Mouse (Mus musculus): ENCODE measurements around the gene Zfp646.

- no peak for TF ChIP-seq CTCF (IDR thresholded peaks at IDR 0.05; ENCODE audit: low read depth, low read length)
- TF ChIP-seq GATA1 (IDR thresholded peaks at IDR 0.05; ENCODE audit: borderline replicate concordance, low read length) = no peak
- TF ChIP-seq TAL1 (conservative IDR thresholded peaks at IDR 0.05; ENCODE audit: low read depth, low read length) = no peak
- no peak for TF ChIP-seq POLR2AphosphoS5 (IDR thresholded peaks at IDR 0.05; ENCODE audit: insufficient replicate concordance, low read depth, low read length)
These were observed 28.2 kb downstream of the Zfp646 start, which contains the start of gene Bckdk for GRCm38 (mm10) chr7:127903971-127904796.

All from G1E (cell line).